Mouse (Mus musculus): ENCODE results near the gene Coro2b. TPM values are rescaled to one million over a fixed set of nuclear protein-coding genes. Genes with fewer than 3 reads are reported as not detected.
A peak's percentile ranks its signal among the peaks of the same experiment; 100 is the strongest.

The Coro2b gene
- polyA plus RNA-seq, 1 experiment from 2014 or later: 29.0 TPM

GRCm38 (mm10) chr9:62522791-62523471 is 13.9 kb downstream of the Coro2b start:
- no peak overlapping the region for H3K4me2 ChIP-seq (ENCODE audit: low read length)
- WGBS: 47% methylated on average over 15 of the region's 15 CpGs
- H3K36me3 ChIP-seq (ENCODE audit: control insufficient read depth, insufficient read depth, low read length): no peaks in the 10 kb centered on the region
- no peak overlapping the region for H3K27ac ChIP-seq (ENCODE audit: low read depth, low read length)
- peaks cover 75% of the 10 kb centered on the region for H3K4me1 ChIP-seq (ENCODE audit: control insufficient read depth, insufficient read depth, low read length)
- H3K4me3 ChIP-seq (ENCODE audit: low read depth, low read length): no peak overlapping the region
- H3K27me3 ChIP-seq (replicated peaks; ENCODE audit: control insufficient read depth, insufficient read depth, low read length): no peaks in the 10 kb centered on the region
- DNase-seq (ENCODE audit: low spot score): no peak
- ATAC-seq: no peak
- H3K9ac ChIP-seq (ENCODE audit: low read length): 0 out of 2 replicates have a peak overlapping the region, but pooled peaks have one; percentile 25
- no peaks in the 10 kb centered on the region for H3K9me3 ChIP-seq (replicated peaks; ENCODE audit: control insufficient read depth, low read length)

- Histone ChIP-seq H3K4me1 (ENCODE audit: control insufficient read depth, insufficient read depth, low read length) (peaks cover 71% of the 10 kb centered on the region), H3K4me2 (ENCODE audit: low read length) (no peak overlapping the region), H3K36me3 (ENCODE audit: control insufficient read depth, insufficient read depth, low read length) (no peaks in the 10 kb centered on the region), H3K27ac (ENCODE audit: low read depth, low read length) (peak overlapping the region; percentile 44), H3K9me3 (replicated peaks; ENCODE audit: control insufficient read depth, low read length) (no peaks in the 10 kb centered on the region), H3K27me3 (replicated peaks; ENCODE audit: control insufficient read depth, insufficient read depth, low read length) (no peaks in the 10 kb centered on the region), H3K9ac (ENCODE audit: low read length) (no peak overlapping the region; the same call in 1 of the 2 replicates), H3K4me3 (ENCODE audit: low read depth, low read length) (no peak overlapping the region)
- 54% methylated on average over 5 of the region's 5 CpGs for WGBS
- ATAC-seq (no peak), DNase-seq (ENCODE audit: low spot score) (peak; percentile 52)
Observed at GRCm38 (mm10) chr9:62522211-62522610, 14.6 kb downstream of the Coro2b start.

GRCm38 (mm10) chr9:62521541-62521940 is 15.3 kb downstream of the Coro2b start:
- Histone ChIP-seq H3K9me3 (replicated peaks; ENCODE audit: control insufficient read depth, low read length) (no peaks in the 10 kb centered on the region), H3K4me1 (ENCODE audit: control insufficient read depth, insufficient read depth, low read length) (peaks cover 65% of the 10 kb centered on the region), H3K27me3 (replicated peaks; ENCODE audit: control insufficient read depth, insufficient read depth, low read length) (no peaks in the 10 kb centered on the region), H3K27ac (ENCODE audit: low read depth, low read length) (peak overlapping the region; percentile 44), H3K36me3 (ENCODE audit: control insufficient read depth, insufficient read depth, low read length) (no peaks in the 10 kb centered on the region), H3K4me3 (ENCODE audit: low read depth, low read length) (no peak overlapping the region), H3K4me2 (ENCODE audit: low read length) (no peak overlapping the region), H3K9ac (ENCODE audit: low read length) (peak overlapping the region; percentile 32)
- 45% methylated on average over 9 of the region's 9 CpGs for WGBS
- ATAC-seq (no peak), DNase-seq (ENCODE audit: low spot score) (no peak)

GRCm38 (mm10) chr9:62520933-62521332 is 15.9 kb downstream of the Coro2b start:
- Histone ChIP-seq H3K27ac (ENCODE audit: low read depth, low read length) (0 out of 2 replicates have a peak overlapping the region, but pooled peaks have one; percentile 44), H3K9ac (ENCODE audit: low read length) (peak overlapping the region; percentile 32; the same call in 1 of the 2 replicates), H3K27me3 (replicated peaks; ENCODE audit: control insufficient read depth, insufficient read depth, low read length) (no peaks in the 10 kb centered on the region), H3K4me1 (ENCODE audit: control insufficient read depth, insufficient read depth, low read length) (peaks cover 63% of the 10 kb centered on the region), H3K4me3 (ENCODE audit: low read depth, low read length) (no peak overlapping the region), H3K4me2 (ENCODE audit: low read length) (no peak overlapping the region), H3K36me3 (ENCODE audit: control insufficient read depth, insufficient read depth, low read length) (no peaks in the 10 kb centered on the region), H3K9me3 (replicated peaks; ENCODE audit: control insufficient read depth, low read length) (no peaks in the 10 kb centered on the region)
- DNase-seq (ENCODE audit: low spot score): no peak
- 59% methylated on average over 9 of the region's 9 CpGs for WGBS
- ATAC-seq: no peak

- DNase-seq (ENCODE audit: low spot score) (no peak), ATAC-seq (no peak)
- no peak overlapping the region for H3K9ac ChIP-seq (ENCODE audit: low read length)
- peaks cover 56% of the 10 kb centered on the region for H3K4me1 ChIP-seq (ENCODE audit: control insufficient read depth, insufficient read depth, low read length)
- no peaks in the 10 kb centered on the region for H3K36me3 ChIP-seq (ENCODE audit: control insufficient read depth, insufficient read depth, low read length)
- no peak overlapping the region for H3K4me3 ChIP-seq (ENCODE audit: low read depth, low read length)
- H3K9me3 ChIP-seq (replicated peaks; ENCODE audit: control insufficient read depth, low read length): no peaks in the 10 kb centered on the region
- no peak overlapping the region for H3K27ac ChIP-seq (ENCODE audit: low read depth, low read length)
- no peak overlapping the region for H3K4me2 ChIP-seq (ENCODE audit: low read length)
- WGBS: 51% methylated on average over 15 of the region's 15 CpGs
- no peaks in the 10 kb centered on the region for H3K27me3 ChIP-seq (replicated peaks; ENCODE audit: control insufficient read depth, insufficient read depth, low read length)
Observed at GRCm38 (mm10) chr9:62519787-62520503, 16.9 kb downstream of the Coro2b start.

GRCm38 (mm10) chr9:62519334-62519733 is 17.5 kb downstream of the Coro2b start:
- 79% methylated on average over 10 of the region's 10 CpGs for WGBS
- H3K9me3 ChIP-seq (replicated peaks; ENCODE audit: control insufficient read depth, low read length): no peaks in the 10 kb centered on the region
- H3K36me3 ChIP-seq (ENCODE audit: control insufficient read depth, insufficient read depth, low read length): no peaks in the 10 kb centered on the region
- peaks cover 54% of the 10 kb centered on the region for H3K4me1 ChIP-seq (ENCODE audit: control insufficient read depth, insufficient read depth, low read length)
- no peaks in the 10 kb centered on the region for H3K27me3 ChIP-seq (replicated peaks; ENCODE audit: control insufficient read depth, insufficient read depth, low read length)
- no peak overlapping the region for H3K9ac ChIP-seq (ENCODE audit: low read length)
- no peak overlapping the region for H3K4me2 ChIP-seq (ENCODE audit: low read length)
- H3K4me3 ChIP-seq (ENCODE audit: low read depth, low read length): no peak overlapping the region
- H3K27ac ChIP-seq (ENCODE audit: low read depth, low read length): no peak overlapping the region
- DNase-seq (ENCODE audit: low spot score): no peak
- no peak for ATAC-seq

GRCm38 (mm10) chr9:62518572-62518971 is 18.3 kb downstream of the Coro2b start:
- peak; percentile 18; the same call in 1 of the 2 replicates for ATAC-seq
- Histone ChIP-seq H3K36me3 (ENCODE audit: control insufficient read depth, insufficient read depth, low read length) (no peaks in the 10 kb centered on the region), H3K27me3 (replicated peaks; ENCODE audit: control insufficient read depth, insufficient read depth, low read length) (no peaks in the 10 kb centered on the region), H3K27ac (ENCODE audit: low read depth, low read length) (no peak overlapping the region), H3K9ac (ENCODE audit: low read length) (no peak overlapping the region), H3K9me3 (replicated peaks; ENCODE audit: control insufficient read depth, low read length) (no peaks in the 10 kb centered on the region), H3K4me3 (ENCODE audit: low read depth, low read length) (no peak overlapping the region), H3K4me1 (ENCODE audit: control insufficient read depth, insufficient read depth, low read length) (peaks cover 61% of the 10 kb centered on the region), H3K4me2 (ENCODE audit: low read length) (no peak overlapping the region)
- WGBS: 6% methylated on average over 4 of the region's 4 CpGs
- DNase-seq (ENCODE audit: low spot score): peak; percentile 64

- H3K27me3 ChIP-seq (replicated peaks; ENCODE audit: control insufficient read depth, insufficient read depth, low read length): no peaks in the 10 kb centered on the region
- H3K4me1 ChIP-seq (ENCODE audit: control insufficient read depth, insufficient read depth, low read length): peaks cover 56% of the 10 kb centered on the region
- H3K4me3 ChIP-seq (ENCODE audit: low read depth, low read length): no peak overlapping the region
- H3K27ac ChIP-seq (ENCODE audit: low read depth, low read length): no peak overlapping the region
- no peaks in the 10 kb centered on the region for H3K36me3 ChIP-seq (ENCODE audit: control insufficient read depth, insufficient read depth, low read length)
- no peak overlapping the region for H3K4me2 ChIP-seq (ENCODE audit: low read length)
- DNase-seq (ENCODE audit: low spot score) (no peak), ATAC-seq (no peak)
- no peak overlapping the region for H3K9ac ChIP-seq (ENCODE audit: low read length)
- 63% methylated on average over 6 of the region's 6 CpGs for WGBS
- no peaks in the 10 kb centered on the region for H3K9me3 ChIP-seq (replicated peaks; ENCODE audit: control insufficient read depth, low read length)
Observed at GRCm38 (mm10) chr9:62517112-62517957, 19.5 kb downstream of the Coro2b start.
